Mouse (Mus musculus) ES-E14 (cell line): ENCODE results near the gene BC034090.

ENCODE experiments used
- CHD2 ChIP-seq: IDR thresholded peaks from 2 replicates; pipeline ENCODE4 v1.6.1; 2014; ENCODE audit warnings: mild to moderate bottlenecking, low read depth, low read length, inconsistent platforms
- MAFK ChIP-seq: IDR thresholded peaks from 2 replicates; pipeline ENCODE4 v1.6.1; 2014; ENCODE audit warnings: mild to moderate bottlenecking, low read depth, low read length, inconsistent platforms; ENCODE audit not compliant: insufficient read depth

DNA sequence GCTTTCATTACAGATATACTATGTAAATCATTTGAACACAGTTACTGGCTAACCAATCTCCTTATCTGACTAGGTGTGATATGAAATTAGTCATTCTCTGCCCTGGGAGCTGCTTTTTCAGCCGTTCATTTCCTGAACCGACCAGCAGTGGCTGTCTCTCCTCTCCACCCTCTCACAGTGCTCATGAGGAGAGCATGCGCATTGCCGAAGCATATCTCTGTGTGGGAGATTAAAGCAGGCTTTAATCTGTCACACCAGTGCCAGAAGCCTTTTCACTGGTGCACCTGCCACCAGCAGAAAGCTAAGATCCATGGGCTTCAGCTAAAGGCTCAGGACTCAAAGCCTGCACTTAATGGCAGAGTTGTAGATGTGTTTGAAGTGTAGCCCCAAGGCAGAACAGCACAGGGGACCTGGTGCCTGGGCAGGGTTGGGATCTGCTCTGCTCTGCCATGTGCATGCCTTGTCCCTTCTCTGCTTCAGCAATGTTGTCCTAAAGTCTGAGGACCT, 42.8 kb downstream of the BC034090 start:
- TF ChIP-seq MAFK (no peak), CHD2 (no peak)
